Mouse (Mus musculus) ES-Bruce4 (cell line): ENCODE results near the gene Kcnk2. TPM values are rescaled to one million over a fixed set of nuclear protein-coding genes. Genes with fewer than 3 reads are reported as not detected.

Experiments
- H3K27ac ChIP-seq: 2 replicates; pipeline ENCODE4 v1.5.1; 2012; ENCODE audit warnings: low read length, inconsistent platforms; ENCODE audit not compliant: insufficient read depth
- H3K27me3 ChIP-seq: 2 replicates; pipeline ENCODE4 v1.6.1; 2012; ENCODE audit warnings: mild to moderate bottlenecking, low read length, inconsistent platforms; ENCODE audit not compliant: control insufficient read depth, poor library complexity, insufficient read depth, severe bottlenecking
- H3K36me3 ChIP-seq: 2 replicates; pipeline ENCODE4 v1.6.1; 2012; ENCODE audit warnings: inconsistent platforms, mild to moderate bottlenecking, low read length, moderate library complexity; ENCODE audit not compliant: control insufficient read depth, poor library complexity, insufficient read depth, severe bottlenecking
- H3K4me1 ChIP-seq: one replicate; pipeline ENCODE4 v1.8.1; 2011; ENCODE audit warnings: low read length; ENCODE audit not compliant: control insufficient read depth, insufficient read depth
- H3K4me3 ChIP-seq: 2 replicates; pipeline ENCODE4 v1.5.1; 2011; ENCODE audit warnings: low read depth, mild to moderate bottlenecking, low read length
- H3K9ac ChIP-seq: 2 replicates; pipeline ENCODE4 v1.6.1; 2012; ENCODE audit warnings: low read depth, mild to moderate bottlenecking, inconsistent platforms; ENCODE audit not compliant: poor library complexity, severe bottlenecking
- H3K9me3 ChIP-seq: replicated peaks from 2 replicates; pipeline ENCODE4 v1.6.1; 2012; ENCODE audit warnings: mild to moderate bottlenecking, low read length, inconsistent platforms; ENCODE audit not compliant: control insufficient read depth, poor library complexity, insufficient read depth, severe bottlenecking
- CTCF ChIP-seq: IDR thresholded peaks from one replicate; pipeline ENCODE4 v1.8.1; 2011; ENCODE audit warnings: low read depth, low read length
- EP300 ChIP-seq: IDR thresholded peaks from 2 replicates; pipeline ENCODE4 v1.6.1; 2011; ENCODE audit warnings: low read depth, low read length; ENCODE audit not compliant: insufficient read depth
- POLR2A ChIP-seq: IDR thresholded peaks from one replicate; pipeline ENCODE4 v1.8.1; 2011; ENCODE audit warnings: low read length; ENCODE audit not compliant: insufficient read depth
- polyA plus RNA-seq: library from polyadenylated mRNA; stranded (reverse); fragments of >200 nt; gene quantifications from 2 replicates; pipeline ENCODE4 v1.2.4, GENCODE M21; 2011; ENCODE audit warnings: low read depth; ENCODE audit not compliant: missing spikeins, insufficient read depth, insufficient read length

Kcnk2 gene
- polyA plus RNA-seq, 1 experiment = not detected

DNA sequence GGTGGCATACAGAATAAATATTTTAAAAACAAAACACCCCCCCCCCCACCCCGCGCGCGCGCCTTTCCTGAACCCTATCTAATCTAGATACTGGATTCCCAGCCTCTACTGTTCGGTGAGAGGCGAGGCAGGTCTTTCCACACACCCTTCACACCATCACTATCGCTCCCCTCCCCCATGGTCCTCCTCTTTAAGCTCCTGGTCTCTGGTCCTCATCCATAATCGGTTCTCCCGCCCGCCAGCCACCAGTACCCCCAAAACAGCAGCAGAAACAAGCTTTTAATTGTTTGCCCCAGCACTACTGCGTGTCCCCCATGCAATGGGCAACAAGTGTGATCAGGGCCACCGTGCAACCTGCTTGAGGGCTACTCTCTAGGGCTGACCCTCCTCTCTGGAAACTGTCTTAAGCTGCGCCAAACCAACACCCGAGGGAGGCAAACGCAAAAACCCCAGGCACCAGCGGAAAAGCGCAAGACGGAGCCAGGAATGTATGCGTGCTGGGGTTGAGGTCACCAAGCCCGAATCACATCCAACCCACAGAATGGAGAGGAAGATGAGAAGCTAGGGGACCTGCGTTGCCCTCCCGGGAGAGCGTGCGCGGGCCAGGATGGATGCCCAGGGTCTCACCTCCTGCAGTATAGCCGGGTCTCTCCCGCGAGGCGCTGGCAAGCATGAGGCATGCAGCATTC lies 59.5 kb downstream of the Kcnk2 start:
- Histone ChIP-seq H3K9me3 (no peaks in the 10 kb centered on the region), H3K4me3 (peak overlapping the region; percentile 29; the same call in 1 of the 2 replicates), H3K4me1 (no peaks in the 10 kb centered on the region), H3K9ac (no peak overlapping the region), H3K27ac (no peak overlapping the region), H3K27me3 (0 out of 2 replicates have a peak, but pooled peaks cover 6% of the 10 kb centered on the region), H3K36me3 (no peaks in the 10 kb centered on the region)
- TF ChIP-seq POLR2A = no peak
- TF ChIP-seq CTCF = no peak
- no peak for TF ChIP-seq EP300

DNA sequence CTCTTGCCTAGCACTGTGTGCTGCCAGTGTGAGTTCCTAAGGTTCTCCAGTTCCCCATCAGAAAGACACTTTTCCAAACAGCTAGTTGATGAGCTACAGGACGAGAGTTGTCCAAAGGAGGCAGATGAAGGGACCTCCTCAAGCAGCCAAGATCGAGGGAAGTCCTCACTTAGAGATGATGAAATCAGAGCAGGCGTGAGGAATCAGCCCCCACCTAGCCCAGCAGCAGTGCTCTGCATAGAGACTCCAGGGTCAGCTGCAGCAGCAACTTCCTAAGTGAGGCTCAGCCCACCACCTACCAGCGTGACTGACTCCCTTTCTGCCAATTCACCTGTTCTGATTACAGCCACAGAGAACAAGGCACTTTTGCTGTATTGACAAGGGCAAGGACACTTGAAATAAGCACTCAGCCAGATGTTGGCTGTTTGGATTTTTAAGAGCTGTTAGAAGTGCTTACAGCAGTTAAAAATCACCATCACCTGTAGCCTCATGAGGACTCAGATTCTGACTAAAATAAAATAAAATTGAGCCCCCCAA lies 60.6 kb downstream of the Kcnk2 start:
- 0 out of 2 replicates have a peak, but pooled peaks cover 6% of the 10 kb centered on the region for H3K27me3 ChIP-seq

DNA sequence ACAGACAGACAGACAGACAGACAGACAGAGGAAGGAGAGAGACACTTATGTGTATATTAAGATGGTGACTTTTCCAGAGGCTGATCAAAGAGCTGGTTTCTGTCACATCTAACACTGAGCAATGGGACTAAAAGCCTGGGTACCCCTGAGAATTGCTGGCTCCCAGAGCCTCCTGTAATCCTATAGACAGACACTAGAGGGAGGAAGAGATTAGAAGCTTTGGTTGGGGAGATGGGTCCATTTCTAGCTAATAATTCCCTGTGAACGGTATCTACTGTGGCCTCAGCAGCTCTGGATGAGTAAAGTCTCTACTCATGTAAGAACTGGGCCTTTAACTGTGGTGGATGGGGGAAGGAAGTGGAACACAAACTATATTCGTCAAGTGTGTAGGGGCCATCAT lies 86.2 kb downstream of the Kcnk2 start:
- no peaks in the 10 kb centered on the region for H3K36me3 ChIP-seq
- no peak overlapping the region for H3K4me3 ChIP-seq
- no peaks in the 10 kb centered on the region for H3K27me3 ChIP-seq
- TF ChIP-seq POLR2A (no peak), CTCF (no peak), EP300 (no peak)
- no peak overlapping the region for H3K27ac ChIP-seq
- H3K9ac ChIP-seq = no peak overlapping the region
- H3K4me1 ChIP-seq = no peaks in the 10 kb centered on the region
- H3K9me3 ChIP-seq = no peaks in the 10 kb centered on the region

More for the DNA sequence above, 60.6 kb downstream of the Kcnk2 start:
- no peaks in the 10 kb centered on the region for H3K9me3 ChIP-seq
- no peak overlapping the region for H3K27ac ChIP-seq
- no peaks in the 10 kb centered on the region for H3K36me3 ChIP-seq
- no peak overlapping the region for H3K4me3 ChIP-seq
- TF ChIP-seq EP300 = no peak
- H3K4me1 ChIP-seq = no peaks in the 10 kb centered on the region
- no peak overlapping the region for H3K9ac ChIP-seq

DNA sequence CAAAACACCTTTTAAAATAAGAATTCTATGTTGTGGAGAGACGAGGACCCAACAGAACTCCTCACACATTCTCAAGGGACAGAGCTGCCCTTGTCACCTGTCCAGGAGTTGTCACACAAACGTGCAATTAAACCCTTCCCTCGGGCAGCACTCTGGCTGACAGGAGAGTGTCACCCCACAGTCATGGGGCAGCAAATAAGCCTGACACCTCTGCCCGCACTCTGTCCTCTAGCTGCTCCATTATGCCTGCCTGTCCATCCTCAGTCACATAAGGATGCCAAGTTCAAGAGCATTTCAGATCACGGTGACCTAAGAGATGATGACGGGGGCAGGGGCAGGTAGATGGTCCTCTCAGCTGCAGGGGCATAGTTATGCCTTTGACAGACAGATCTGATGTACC lies 87.6 kb downstream of the Kcnk2 start:
- no peaks in the 10 kb centered on the region for H3K4me1 ChIP-seq
- no peaks in the 10 kb centered on the region for H3K36me3 ChIP-seq

DNA sequence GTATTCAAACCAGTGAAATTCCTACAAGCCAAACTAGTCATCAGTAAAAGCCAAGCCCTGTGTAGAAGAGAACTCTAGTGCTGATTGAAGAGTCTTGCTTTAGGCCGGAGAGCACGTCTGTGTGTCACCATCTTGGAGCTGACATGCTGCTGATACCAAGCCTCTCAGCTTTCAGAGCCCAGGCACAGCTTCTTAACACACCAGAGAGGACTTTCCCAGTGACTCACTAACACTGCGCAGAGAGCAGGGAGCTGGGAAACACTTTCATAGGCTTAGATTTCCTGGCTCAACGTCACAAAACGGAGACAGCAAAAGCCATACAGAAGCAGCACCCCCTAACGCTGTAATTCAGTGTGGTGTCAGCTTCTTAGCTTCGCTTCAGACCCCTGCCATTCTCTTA lies 88.3 kb downstream of the Kcnk2 start:
- Histone ChIP-seq H3K27me3 (no peaks in the 10 kb centered on the region), H3K4me1 (no peaks in the 10 kb centered on the region), H3K4me3 (no peak overlapping the region), H3K27ac (no peak overlapping the region), H3K9me3 (no peaks in the 10 kb centered on the region), H3K36me3 (no peaks in the 10 kb centered on the region), H3K9ac (no peak overlapping the region)
- TF ChIP-seq EP300 = no peak
- TF ChIP-seq CTCF = no peak
- TF ChIP-seq POLR2A = no peak

More for the DNA sequence above, 87.6 kb downstream of the Kcnk2 start:
- no peak overlapping the region for H3K9ac ChIP-seq
- TF ChIP-seq EP300 = no peak
- no peak for TF ChIP-seq POLR2A
- TF ChIP-seq CTCF = no peak
- no peak overlapping the region for H3K27ac ChIP-seq
- no peaks in the 10 kb centered on the region for H3K9me3 ChIP-seq
- no peaks in the 10 kb centered on the region for H3K27me3 ChIP-seq
- H3K4me3 ChIP-seq = no peak overlapping the region

DNA sequence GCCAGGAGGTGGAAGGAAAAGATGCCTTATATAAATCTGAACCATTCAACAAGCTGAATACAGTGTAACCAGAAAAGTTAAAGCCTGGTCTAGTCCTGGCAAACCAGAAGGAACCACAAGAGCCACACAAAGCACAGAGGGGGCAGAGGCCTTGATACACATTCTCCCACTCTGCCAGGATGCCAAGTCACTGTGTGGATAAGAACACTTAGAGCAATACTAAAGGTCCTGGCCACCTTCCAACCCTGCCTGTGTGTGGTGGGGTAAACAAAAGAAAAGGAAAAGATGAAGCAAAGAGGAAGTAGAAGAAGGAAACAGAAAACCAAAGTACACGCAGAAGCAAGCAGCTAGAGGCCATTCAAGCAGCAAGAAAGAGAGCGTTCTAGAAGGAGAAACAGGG lies 91.9 kb downstream of the Kcnk2 start:
- Histone ChIP-seq H3K9ac (no peak overlapping the region), H3K9me3 (no peaks in the 10 kb centered on the region), H3K4me1 (no peaks in the 10 kb centered on the region), H3K36me3 (no peaks in the 10 kb centered on the region), H3K27ac (no peak overlapping the region), H3K27me3 (no peaks in the 10 kb centered on the region), H3K4me3 (no peak overlapping the region)
- TF ChIP-seq CTCF (no peak), POLR2A (no peak), EP300 (no peak)
